Mouse (Mus musculus): Measurements from ENCODE around the gene Cldn5.

GRCm38 (mm10) chr16:18730640-18731039, 46.0 kb upstream of the Cldn5 start:
- TF ChIP-seq FLI1 (IDR thresholded peaks at IDR 0.05; ENCODE audit: low read length): no peak
- no peak for TF ChIP-seq GATA1 (IDR thresholded peaks at IDR 0.05; ENCODE audit: borderline replicate concordance, low read length)
